Mouse (Mus musculus): ENCODE measurements at regions not wholly inside any gene's neighbourhood (a gene's known extent, or its start where the extent isn't known, plus 50 kb on each side); places are given as distances from the start of the nearest gene placed in this dataset.
A peak's percentile ranks its signal among the peaks of the same experiment; 100 is the strongest.

- no peak for DNase-seq (ENCODE audit: low spot score in 2 of 2)
Observed at GRCm38 (mm10) chr1:42472495-42473230, 222.9 kb upstream of the Pou3f3 start.

- no peak for DNase-seq (ENCODE audit: low spot score in 2 of 2)
Observed at GRCm38 (mm10) chr1:42474197-42474596, 221.4 kb upstream of the Pou3f3 start.

GRCm38 (mm10) chr1:42474831-42475230, 220.7 kb upstream of the Pou3f3 start:
- DNase-seq (ENCODE audit: low spot score in 2 of 2), result no peak

- no peak for DNase-seq (ENCODE audit: low spot score in 2 of 2)
Observed at GRCm38 (mm10) chr1:42475629-42476028, 219.9 kb upstream of the Pou3f3 start.

GRCm38 (mm10) chr1:42480348-42480920, 215.1 kb upstream of the Pou3f3 start:
- no peak for DNase-seq (ENCODE audit: low spot score in 2 of 2)

- DNase-seq (ENCODE audit: low spot score in 2 of 2), result no peak
Observed at GRCm38 (mm10) chr1:42489563-42489962, 206.0 kb upstream of the Pou3f3 start.

- no peak for DNase-seq (ENCODE audit: low spot score in 2 of 2)
Observed at GRCm38 (mm10) chr1:42490856-42491643, 204.5 kb upstream of the Pou3f3 start.

GRCm38 (mm10) chr1:42491644-42492277, 203.8 kb upstream of the Pou3f3 start:
- DNase-seq (ENCODE audit: low spot score in 2 of 2), result no peak

GRCm38 (mm10) chr1:42496022-42496421, 199.5 kb upstream of the Pou3f3 start:
- DNase-seq (ENCODE audit: low spot score in 2 of 2), result no peak

GRCm38 (mm10) chr1:42496433-42496832, 199.1 kb upstream of the Pou3f3 start:
- DNase-seq (ENCODE audit: low spot score in 2 of 2), result no peak

GRCm38 (mm10) chr1:42498901-42499300, 196.7 kb upstream of the Pou3f3 start:
- no peak for DNase-seq (ENCODE audit: low spot score in 2 of 2)

GRCm38 (mm10) chr1:42504491-42504890, 191.1 kb upstream of the Pou3f3 start:
- no peak for DNase-seq (ENCODE audit: low spot score in 2 of 2)

GRCm38 (mm10) chr1:42505048-42505729, 190.4 kb upstream of the Pou3f3 start:
- no peak for DNase-seq (ENCODE audit: low spot score in 2 of 2)

- no peak for DNase-seq (ENCODE audit: low spot score in 2 of 2)
Observed at GRCm38 (mm10) chr1:42514417-42514816, 181.2 kb upstream of the Pou3f3 start.

- DNase-seq (ENCODE audit: low spot score in 2 of 2), result no peak
Observed at GRCm38 (mm10) chr1:42524401-42524800, 171.2 kb upstream of the Pou3f3 start.

GRCm38 (mm10) chr1:42527746-42528476, 167.7 kb upstream of the Pou3f3 start:
- no peak for DNase-seq (ENCODE audit: low spot score in 2 of 2)

- peak; percentile 52 to 60 for DNase-seq (ENCODE audit: low spot score in 2 of 2)
Observed at GRCm38 (mm10) chr1:42532908-42533307, 162.7 kb upstream of the Pou3f3 start.

GRCm38 (mm10) chr1:42539066-42539539, 156.5 kb upstream of the Pou3f3 start:
- no peak for DNase-seq (ENCODE audit: low spot score in 2 of 2)

GRCm38 (mm10) chr1:42539541-42540520, 155.7 kb upstream of the Pou3f3 start:
- DNase-seq (ENCODE audit: low spot score in 2 of 2), result no peak

GRCm38 (mm10) chr1:42541991-42542390, 153.6 kb upstream of the Pou3f3 start:
- no peak for DNase-seq (ENCODE audit: low spot score in 2 of 2)

All from heart, adult 9 months (tissue).